Mouse (Mus musculus) kidney, postnatal 10 days (tissue): Measurements from ENCODE around the gene Rnf185.

Experiments
- DNase-seq: peaks from one replicate; pipeline ENCODE4 v3.0.0; 2021; ENCODE audit warnings: mixed read lengths

Gene Rnf185

GRCm38 (mm10) chr11:3452167-3452639, at the start of gene Rnf185:
Rnf185 (minus strand) TSS chr11:3452363.
- DNase-seq, result peak; percentile 96

- DNase-seq, result no peak
These were observed 45.1 kb upstream of the Rnf185 start for GRCm38 (mm10) chr11:3497296-3497695.

- peak; percentile 65 for DNase-seq
These were observed 44.6 kb upstream of the Rnf185 start for GRCm38 (mm10) chr11:3496756-3497155.

- DNase-seq, result no peak
These were observed 43.3 kb upstream of the Rnf185 start for GRCm38 (mm10) chr11:3495496-3495895.

- no peak for DNase-seq
These were observed 42.7 kb upstream of the Rnf185 start for GRCm38 (mm10) chr11:3494857-3495256.

GRCm38 (mm10) chr11:3492748-3493147, 40.6 kb upstream of the Rnf185 start:
- DNase-seq, result no peak

GRCm38 (mm10) chr11:3489036-3489435, 36.9 kb upstream of the Rnf185 start:
- no peak for DNase-seq

- DNase-seq, result no peak
These were observed 35.9 kb upstream of the Rnf185 start, which contains the start of gene Pla2g3 for GRCm38 (mm10) chr11:3487952-3488570. Pla2g3 (plus strand) TSS chr11:3488284.

GRCm38 (mm10) chr11:3486349-3486748, 34.2 kb upstream of the Rnf185 start:
- no peak for DNase-seq

GRCm38 (mm10) chr11:3483980-3484642, 31.9 kb upstream of the Rnf185 start:
- DNase-seq, result no peak

GRCm38 (mm10) chr11:3475489-3475888, 23.3 kb upstream of the Rnf185 start:
- DNase-seq, result no peak

- DNase-seq, result no peak
These were observed 22.4 kb upstream of the Rnf185 start for GRCm38 (mm10) chr11:3474480-3475115.

- peak; percentile 94 for DNase-seq
These were observed 20.3 kb upstream of the Rnf185 start for GRCm38 (mm10) chr11:3472484-3472883.

- peak; percentile 39 for DNase-seq
These were observed 19.3 kb upstream of the Rnf185 start for GRCm38 (mm10) chr11:3471448-3471850.

- DNase-seq, result no peak
These were observed 10.7 kb upstream of the Rnf185 start for GRCm38 (mm10) chr11:3462846-3463245.

GRCm38 (mm10) chr11:3459105-3459468, 6.9 kb upstream of the Rnf185 start:
- DNase-seq, result peak; percentile 34

GRCm38 (mm10) chr11:3458428-3459104, 6.4 kb upstream of the Rnf185 start:
- peak; percentile 48 for DNase-seq

GRCm38 (mm10) chr11:3456354-3456753, 4.2 kb upstream of the Rnf185 start:
- DNase-seq, result peak; percentile 85

- no peak for DNase-seq
These were observed 2.3 kb upstream of the Rnf185 start for GRCm38 (mm10) chr11:3454506-3454905.

- DNase-seq, result peak; percentile 46
These were observed 1.3 kb upstream of the Rnf185 start for GRCm38 (mm10) chr11:3453467-3453866.

- DNase-seq, result peak; percentile 59
These were observed 606 bp upstream of the Rnf185 start for GRCm38 (mm10) chr11:3452769-3453168.

GRCm38 (mm10) chr11:3451701-3452163, 431 bp downstream of the Rnf185 start:
- peak; percentile 70 for DNase-seq

- no peak for DNase-seq
These were observed 7.3 kb downstream of the Rnf185 start for GRCm38 (mm10) chr11:3444875-3445274.
